Mouse (Mus musculus) lung, embryonic 14.5 days (tissue): ENCODE measurements around the gene Cwc22. TPM values are rescaled to one million over a fixed set of nuclear protein-coding genes. Genes with fewer than 3 reads are reported as not detected.

Source experiments
- ATAC-seq: fragments of 200-750 bp; cut with Nextera tagmentation; 2 replicates; pipeline ENCODE4 v1.8.0; 2017; ENCODE audit warnings: mild to moderate bottlenecking, moderate TSS enrichment, moderate library complexity; ENCODE audit not compliant: insufficient read depth
- DNase-seq: peaks from one replicate; pipeline ENCODE4 v3.0.0-alpha.2; 2015
- H3K27ac ChIP-seq: fragments of 300-500 bp; sonication (generic); 2 replicates; pipeline ENCODE4 v1.5.1; 2014; ENCODE audit warnings: low read depth, mild to moderate bottlenecking, moderate library complexity
- H3K27me3 ChIP-seq: fragments of 300-500 bp; sonication (generic); 2 replicates; pipeline ENCODE4 v1.6.1; 2014; ENCODE audit warnings: low read length, control low read depth; ENCODE audit not compliant: insufficient read depth
- H3K36me3 ChIP-seq: fragments of 300-500 bp; sonication (generic); 2 replicates; pipeline ENCODE4 v1.6.1; 2014; ENCODE audit warnings: control low read depth; ENCODE audit not compliant: insufficient read depth
- H3K4me1 ChIP-seq: fragments of 300-500 bp; sonication (generic); 2 replicates; pipeline ENCODE4 v1.6.1; 2014; ENCODE audit warnings: antibody characterized with exemption, control low read depth; ENCODE audit not compliant: insufficient read depth
- H3K4me2 ChIP-seq: fragments of 300-500 bp; sonication (generic); 2 replicates; pipeline ENCODE4 v1.6.1; 2014; ENCODE audit warnings: mild to moderate bottlenecking
- H3K4me3 ChIP-seq: fragments of 300-500 bp; sonication (generic); 2 replicates; pipeline ENCODE4 v1.5.1; 2014; ENCODE audit warnings: low read depth, low read length
- H3K9ac ChIP-seq: fragments of 300-500 bp; sonication (generic); 2 replicates; pipeline ENCODE4 v1.6.1; 2014
- H3K9me3 ChIP-seq: fragments of 300-500 bp; sonication (generic); 2 replicates; pipeline ENCODE4 v1.6.1; 2016; ENCODE audit warnings: low read depth, low read length, control low read depth
- CTCF ChIP-seq: IDR thresholded peaks from 2 replicates; pipeline ENCODE4 v1.5.1; 2016; ENCODE audit warnings: antibody characterized with exemption, low read depth
- WGBS: fragments of 180-500 bp; shearing (Covaris S2); extraction: QIAGEN DNeasy Blood & Tissue Kit; methylation state at CpG from one replicate; pipeline ENCODE4 v1.1.7; 2014; 5-methylcytosine and 5-hydroxymethylcytosine counted together
- polyA plus RNA-seq: library from polyadenylated mRNA; unstranded; fragments of >200 nt; fragmentation: Nextera tagmentation; extraction: Ambion mirVana; gene quantifications from 2 replicates; pipeline ENCODE4 v1.2.1, GENCODE M21; 2014

Gene Cwc22
- polyA plus RNA-seq, 1 experiment from 2014 or later: 37.3 TPM

GRCm38 (mm10) chr2:77938317-77938716, 7.9 kb downstream of the Cwc22 start:
- H3K27me3 ChIP-seq: no peaks in the 10 kb centered on the region
- no peak overlapping the region for H3K4me3 ChIP-seq
- TF ChIP-seq CTCF: no peak
- DNase-seq: no peak
- H3K4me2 ChIP-seq: no peak overlapping the region
- ATAC-seq: no peak
- H3K9me3 ChIP-seq: no peaks in the 10 kb centered on the region
- H3K36me3 ChIP-seq: peaks cover 37% of the 10 kb centered on the region
- no peak overlapping the region for H3K9ac ChIP-seq
- 88% methylated on average over 4 of the region's 4 CpGs for WGBS
- H3K27ac ChIP-seq: no peak overlapping the region
- no peaks in the 10 kb centered on the region for H3K4me1 ChIP-seq

- ATAC-seq: no peak
- Histone ChIP-seq H3K4me1 (no peaks in the 10 kb centered on the region), H3K9ac (no peak overlapping the region), H3K27me3 (no peaks in the 10 kb centered on the region), H3K9me3 (no peaks in the 10 kb centered on the region), H3K27ac (no peak overlapping the region), H3K4me2 (no peak overlapping the region), H3K36me3 (peaks cover 42% of the 10 kb centered on the region), H3K4me3 (no peak overlapping the region)
- TF ChIP-seq CTCF: no peak
- WGBS: 90% methylated on average over 3 of the region's 3 CpGs
- no peak for DNase-seq
These were observed 8.4 kb downstream of the Cwc22 start for GRCm38 (mm10) chr2:77937818-77938217.

- TF ChIP-seq CTCF: no peak
- peaks cover 68% of the 10 kb centered on the region for H3K36me3 ChIP-seq
These were observed 12.0 kb downstream of the Cwc22 start for GRCm38 (mm10) chr2:77934138-77934537.

GRCm38 (mm10) chr2:77933630-77934029, 12.5 kb downstream of the Cwc22 start:
- H3K27ac ChIP-seq: no peak overlapping the region
- no peaks in the 10 kb centered on the region for H3K4me1 ChIP-seq
- no peaks in the 10 kb centered on the region for H3K27me3 ChIP-seq
- H3K9ac ChIP-seq: no peak overlapping the region
- H3K9me3 ChIP-seq: no peaks in the 10 kb centered on the region
- no peak overlapping the region for H3K4me2 ChIP-seq
- no peak for ATAC-seq
- H3K36me3 ChIP-seq: peaks cover 73% of the 10 kb centered on the region
- no peak for TF ChIP-seq CTCF
- 67% methylated on average over 2 of the region's 2 CpGs for WGBS
- no peak overlapping the region for H3K4me3 ChIP-seq
- DNase-seq: no peak

More at GRCm38 (mm10) chr2:77934138-77934537, 12.0 kb downstream of the Cwc22 start:
- Histone ChIP-seq H3K4me3 (no peak overlapping the region), H3K4me1 (no peaks in the 10 kb centered on the region), H3K27ac (no peak overlapping the region), H3K9me3 (no peaks in the 10 kb centered on the region), H3K27me3 (no peaks in the 10 kb centered on the region), H3K4me2 (no peak overlapping the region), H3K9ac (no peak overlapping the region)
- ATAC-seq (no peak), DNase-seq (no peak)
- WGBS: 95% methylated on average over 4 of the region's 4 CpGs

GRCm38 (mm10) chr2:77931958-77932357, 14.2 kb downstream of the Cwc22 start:
- Histone ChIP-seq H3K36me3 (peaks cover 90% of the 10 kb centered on the region), H3K27ac (no peak overlapping the region), H3K4me3 (no peak overlapping the region), H3K27me3 (no peaks in the 10 kb centered on the region), H3K4me2 (no peak overlapping the region), H3K9me3 (no peaks in the 10 kb centered on the region), H3K9ac (no peak overlapping the region), H3K4me1 (no peaks in the 10 kb centered on the region)
- 89% methylated on average over 1 of the region's 1 CpGs for WGBS
- no peak for ATAC-seq
- TF ChIP-seq CTCF: no peak
- DNase-seq: no peak

DNA sequence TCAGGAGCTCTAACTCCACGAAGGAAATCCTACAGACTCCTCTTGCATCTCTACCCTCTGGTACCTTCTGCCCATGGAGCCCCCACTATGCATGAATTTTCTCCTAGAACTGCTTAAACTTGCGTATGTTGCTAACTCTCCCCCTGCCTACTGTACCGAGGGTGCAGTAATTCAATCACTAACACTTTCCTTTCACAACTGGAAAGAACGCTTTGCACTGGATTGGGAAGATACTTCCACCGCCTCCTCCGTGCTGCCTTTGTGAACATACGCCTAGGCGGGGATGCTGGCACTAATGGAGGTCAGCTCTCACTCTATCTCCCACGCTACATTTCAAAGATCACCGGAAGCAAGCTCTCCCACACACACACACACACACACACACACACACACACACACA, 17.8 kb downstream of the Cwc22 start:
- no peak for TF ChIP-seq CTCF
- no peaks in the 10 kb centered on the region for H3K4me1 ChIP-seq
- H3K27me3 ChIP-seq: no peaks in the 10 kb centered on the region
- ATAC-seq (no peak), DNase-seq (no peak)
- H3K9ac ChIP-seq: no peak overlapping the region
- H3K4me2 ChIP-seq: no peak overlapping the region
- H3K36me3 ChIP-seq: peaks cover 84% of the 10 kb centered on the region
- no peaks in the 10 kb centered on the region for H3K9me3 ChIP-seq
- H3K27ac ChIP-seq: no peak overlapping the region
- 93% methylated on average over 10 of the region's 10 CpGs for WGBS
- H3K4me3 ChIP-seq: no peak overlapping the region

GRCm38 (mm10) chr2:77926468-77926867, 19.7 kb downstream of the Cwc22 start:
- H3K4me1 ChIP-seq: no peaks in the 10 kb centered on the region
- H3K27ac ChIP-seq: no peak overlapping the region
- H3K9ac ChIP-seq: no peak overlapping the region
- H3K4me2 ChIP-seq: no peak overlapping the region
- no peaks in the 10 kb centered on the region for H3K27me3 ChIP-seq
- 89% methylated on average over 7 of the region's 7 CpGs for WGBS
- no peak for DNase-seq
- no peak for TF ChIP-seq CTCF
- no peak for ATAC-seq
- H3K9me3 ChIP-seq: no peaks in the 10 kb centered on the region
- peaks cover 81% of the 10 kb centered on the region for H3K36me3 ChIP-seq
- no peak overlapping the region for H3K4me3 ChIP-seq

DNA sequence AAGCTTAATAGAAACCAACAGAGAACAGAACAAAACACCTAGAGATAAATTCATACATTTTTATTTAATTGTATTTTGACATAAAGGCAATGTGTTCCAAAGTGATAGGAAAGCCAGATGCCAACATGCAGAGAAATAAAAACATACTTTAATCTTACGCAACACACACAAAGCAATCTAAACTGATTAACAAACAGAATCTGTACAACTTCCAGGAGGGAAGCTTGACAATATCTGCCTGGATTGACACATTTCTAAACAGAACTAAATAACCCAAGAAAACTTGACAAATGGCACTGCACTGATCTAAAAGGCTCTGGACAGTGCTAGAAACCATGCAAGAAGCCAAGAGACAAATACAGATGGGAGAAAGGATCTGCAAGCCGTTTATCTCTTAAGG, 20.2 kb downstream of the Cwc22 start:
- H3K9ac ChIP-seq: no peak overlapping the region
- no peaks in the 10 kb centered on the region for H3K4me1 ChIP-seq
- H3K27ac ChIP-seq: no peak overlapping the region
- ATAC-seq (no peak), DNase-seq (no peak)
- H3K4me2 ChIP-seq: no peak overlapping the region
- H3K4me3 ChIP-seq: no peak overlapping the region
- peaks cover 79% of the 10 kb centered on the region for H3K36me3 ChIP-seq
- 90% methylated on average over 2 of the region's 2 CpGs for WGBS
- H3K27me3 ChIP-seq: no peaks in the 10 kb centered on the region
- H3K9me3 ChIP-seq: no peaks in the 10 kb centered on the region
- no peak for TF ChIP-seq CTCF
